Comparison of ENCODE assay signal across 9 mouse cellular contexts in genomic region chr11:34314534-34315379, GRCm38 (mm10). TPM values are rescaled to one million over a fixed set of nuclear protein-coding genes. Genes with fewer than 3 reads are reported as not detected.
DNase-seq lines count a peak whose midpoint lies in the region; ATAC-seq lines count a peak whose summit lies in the region.
"Had no signal": no experiment of that assay in that cellular context is flagged by ENCODE, and none has a peak within 500 bp of the region (broad histone marks: within the 10 kb centered on the region; RNA-seq: fewer than 3 reads in every experiment).

Fam196b (plus strand) TSS chr11:34314822.

- WGBS in heart, embryonic 15.5 days = 9% methylated on average over 13 of the region's 13 CpGs
- 2% methylated on average over 13 of the region's 13 CpGs for WGBS in midbrain, embryonic 10.5 days

- no peaks in the 10 kb centered on the region for H3K4me1 ChIP-seq in heart, embryonic 15.5 days (replicated peaks)
- peaks cover 19% of the 10 kb centered on the region for H3K4me1 ChIP-seq in midbrain, embryonic 10.5 days

- ATAC-seq in heart, embryonic 15.5 days (replicated peaks; ENCODE audit: insufficient number of reproducible peaks, insufficient read depth, low FRiP score, low read depth) = no peak

- H3K36me3 ChIP-seq in heart, embryonic 15.5 days = no peaks in the 10 kb centered on the region
- no peaks in the 10 kb centered on the region for H3K36me3 ChIP-seq in midbrain, embryonic 10.5 days

- H3K9me3 ChIP-seq in heart, embryonic 15.5 days (replicated peaks) = no peaks in the 10 kb centered on the region
- H3K9me3 ChIP-seq in midbrain, embryonic 10.5 days (replicated peaks) = no peaks in the 10 kb centered on the region

- peak within 1 kb of the TSS; percentile 26 for H3K4me3 ChIP-seq in heart, embryonic 15.5 days
- H3K4me3 ChIP-seq in midbrain, embryonic 10.5 days = peak within 1 kb of the TSS; percentile 50
- H3K4me3 ChIP-seq: erythroblast, embryonic 14.5 days; myocyte had no signal

- no peak within 1 kb of the TSS for H3K9ac ChIP-seq in heart, embryonic 15.5 days

- 0 out of 2 replicates have a peak, but pooled peaks cover 3% of the 10 kb centered on the region for H3K27me3 ChIP-seq in heart, embryonic 15.5 days
- H3K27me3 ChIP-seq in midbrain, embryonic 10.5 days (ENCODE audit: low read depth, poor library complexity, severe bottlenecking) = peaks cover 74% of the 10 kb centered on the region

- DNase-seq in thymus, postnatal 0 days (ENCODE audit: low spot score) = peak; percentile 9
- no peak for DNase-seq in thymus, postnatal 36 days
- DNase-seq in cerebellum, postnatal 25 days = peak; percentile 11 to 46
- DNase-seq in layer of hippocampus, adult 11-12 months (ENCODE audit: low spot score) = peak; percentile 60
- DNase-seq in midbrain, embryonic 10.5 days (ENCODE audit: low spot score) = peak; percentile 32
- DNase-seq in thymus, postnatal 25 days = peak; percentile 12

- H3K27ac ChIP-seq in heart, embryonic 15.5 days = no peak within 1 kb of the TSS
- H3K27ac ChIP-seq in midbrain, embryonic 10.5 days (replicated peaks) = peak within 1 kb of the TSS; percentile 46; the same call in 1 of the 2 replicates

- H3K4me2 ChIP-seq in heart, embryonic 15.5 days = peak within 1 kb of the TSS; percentile 58

RNA-seq across cellular contexts. Expression of gene Fam196b, which starts in this region (rescaled TPM):
- 0.84 and 1.9 TPM in 2 replicates for polyA plus RNA-seq in thymus, postnatal 0 days (2015; fragmentation: Nextera tagmentation; extraction: Ambion mirVana)
- polyA plus RNA-seq in heart, embryonic 15.5 days (2015; fragmentation: Nextera tagmentation; extraction: Ambion mirVana) = 0.13 and 0.18 TPM in 2 replicates
- 0.33 and 0.52 TPM in 2 replicates for polyA plus RNA-seq in midbrain, embryonic 10.5 days (2016; fragmentation: Nextera tagmentation; extraction: Ambion mirVana)
- polyA plus RNA-seq: erythroblast, embryonic 14.5 days; myocyte had no signal

Comparison
In these comparisons a context has a peak if more than half of its experiments do, and no peak if none do; other contexts are left out.
1. DNase-seq: peak in thymus, postnatal 0 days (single experiment), cerebellum, postnatal 25 days (2 of 2), layer of hippocampus, adult 11-12 months (single experiment) and thymus, postnatal 25 days (single experiment); none in thymus, postnatal 36 days (0 of 2).
2. Peak in DNase-seq, H3K4me3 ChIP-seq and H3K27ac ChIP-seq in midbrain, embryonic 10.5 days; RNA of the gene not detected or under 1 TPM.